Mouse (Mus musculus) testis, adult 2 months (tissue): ENCODE measurements around the gene Dck.

Experiments
- CTCF ChIP-seq: fragments of 200-500 bp; IDR thresholded peaks from 2 replicates; pipeline ENCODE4 v1.5.1; 2012; ENCODE audit warnings: low read depth, mild to moderate bottlenecking, inconsistent platforms, low read length, moderate library complexity; ENCODE audit not compliant: control insufficient read depth, insufficient read depth, insufficient replicate concordance
- POLR2A ChIP-seq: fragments of 200-500 bp; IDR thresholded peaks from 2 replicates; pipeline ENCODE4 v1.6.1; 2012; ENCODE audit warnings: low read depth, mild to moderate bottlenecking, inconsistent platforms, low read length, moderate library complexity; ENCODE audit not compliant: control insufficient read depth

- TF ChIP-seq POLR2A: no peak
- TF ChIP-seq CTCF: no peak
Observed at GRCm38 (mm10) chr5:88790675-88791074, 25.9 kb downstream of the Dck start.
